Mouse (Mus musculus) lung, postnatal 4 days (tissue): ENCODE measurements around the gene Bax.
A peak's percentile ranks its signal among the peaks of the same experiment; 100 is the strongest.

ENCODE experiments used
- DNase-seq, 2 experiments: peaks; one replicate each; pipeline ENCODE4 v3.0.0; 2021

Gene Bax

GRCm38 (mm10) chr7:45455932-45456696 lies 10.6 kb downstream of the Bax start:
- DNase-seq = no peak

GRCm38 (mm10) chr7:45454971-45455370 lies 11.7 kb downstream of the Bax start:
- DNase-seq = no peak

- DNase-seq = peak; percentile 78 to 89
Observed at GRCm38 (mm10) chr7:45451344-45451982, 15.2 kb downstream of the Bax start.

- no peak for DNase-seq
Observed at GRCm38 (mm10) chr7:45449974-45450373, 16.7 kb downstream of the Bax start.

- DNase-seq = peak in 1 of 2 experiments; percentile 55
Observed at GRCm38 (mm10) chr7:45447325-45447990, 19.2 kb downstream of the Bax start.

GRCm38 (mm10) chr7:45446589-45446988 lies 20.1 kb downstream of the Bax start:
- no peak for DNase-seq

- DNase-seq = no peak
Observed at GRCm38 (mm10) chr7:45443526-45444420, 22.9 kb downstream of the Bax start.

GRCm38 (mm10) chr7:45437521-45438276 lies 29.0 kb downstream of the Bax start, which contains the start of gene Ruvbl2:
Gene Ruvbl2 (minus strand): TSS chr7:45438096.
- peak; percentile 44 to 49 for DNase-seq

- no peak for DNase-seq
Observed at GRCm38 (mm10) chr7:45437046-45437445, 29.7 kb downstream of the Bax start.

- no peak for DNase-seq
Observed at GRCm38 (mm10) chr7:45436444-45436843, 30.3 kb downstream of the Bax start.

- peak in 1 of 2 experiments; percentile 51 for DNase-seq
Observed at GRCm38 (mm10) chr7:45435038-45435437, 31.7 kb downstream of the Bax start.

GRCm38 (mm10) chr7:45434203-45435015 lies 32.3 kb downstream of the Bax start, which contains the start of gene Gys1:
Gene Gys1 (plus strand): TSS chr7:45434844.
- peak; percentile 100 for DNase-seq

- no peak for DNase-seq
Observed at GRCm38 (mm10) chr7:45433835-45434202, 32.9 kb downstream of the Bax start.

- no peak for DNase-seq
Observed at GRCm38 (mm10) chr7:45426556-45426955, 40.1 kb downstream of the Bax start.

- DNase-seq = no peak
Observed at GRCm38 (mm10) chr7:45421194-45421593, 45.5 kb downstream of the Bax start.

GRCm38 (mm10) chr7:45420615-45420919 lies 46.1 kb downstream of the Bax start, which contains the start of gene Lhb:
Gene Lhb (plus strand): TSS chr7:45420820.
- DNase-seq = no peak

GRCm38 (mm10) chr7:45419859-45420614 lies 46.7 kb downstream of the Bax start:
- DNase-seq = peak; percentile 27 to 56

- DNase-seq = no peak
Observed at GRCm38 (mm10) chr7:45417962-45418492, 48.7 kb downstream of the Bax start.

GRCm38 (mm10) chr7:45415636-45416035 lies 51.1 kb downstream of the Bax start:
- peak; percentile 22 to 54 for DNase-seq

GRCm38 (mm10) chr7:45414740-45415224 lies 51.9 kb downstream of the Bax start:
- no peak for DNase-seq
